Mouse (Mus musculus) limb, embryonic 11.5 days (tissue): ENCODE results near the gene Pcbp3. TPM values are rescaled to one million over a fixed set of nuclear protein-coding genes. Genes with fewer than 3 reads are reported as not detected.

Experiments
- ATAC-seq: fragments of 200-750 bp; cut with Nextera tagmentation; 2 replicates; pipeline ENCODE4 v1.8.0; 2017; ENCODE audit warnings: low read depth; ENCODE audit not compliant: insufficient number of reproducible peaks, low FRiP score, low TSS enrichment
- DNase-seq: peaks from one replicate; pipeline ENCODE4 v3.0.0-alpha.2; 2015; ENCODE audit warnings: low spot score
- H3K27ac ChIP-seq: fragments of 300-500 bp; sonication (generic); replicated peaks from 2 replicates; pipeline ENCODE4 v1.5.1; 2014; ENCODE audit warnings: low read depth, mild to moderate bottlenecking, low read length
- H3K27me3 ChIP-seq: fragments of 300-500 bp; sonication (generic); 2 replicates; pipeline ENCODE4 v1.6.1; 2014; ENCODE audit warnings: mild to moderate bottlenecking, low read length, mixed read lengths; ENCODE audit not compliant: control insufficient read depth, insufficient read depth
- H3K36me3 ChIP-seq: fragments of 300-500 bp; sonication (generic); 2 replicates; pipeline ENCODE4 v1.6.1; 2014; ENCODE audit warnings: mild to moderate bottlenecking, low read length, moderate library complexity, mixed read lengths; ENCODE audit not compliant: control insufficient read depth, insufficient read depth
- H3K4me1 ChIP-seq: fragments of 300-500 bp; sonication (generic); 2 replicates; pipeline ENCODE4 v1.6.1; 2014; ENCODE audit warnings: low read length, mixed read lengths; ENCODE audit not compliant: control insufficient read depth, insufficient read depth
- H3K4me2 ChIP-seq: fragments of 300-500 bp; sonication (generic); 2 replicates; pipeline ENCODE4 v1.6.1; 2014; ENCODE audit warnings: low read depth, mild to moderate bottlenecking, moderate library complexity; ENCODE audit not compliant: severe bottlenecking
- H3K4me3 ChIP-seq: fragments of 300-500 bp; sonication (generic); 2 replicates; pipeline ENCODE4 v1.5.1; 2014; ENCODE audit warnings: low read depth, low read length
- H3K9ac ChIP-seq: fragments of 300-500 bp; sonication (generic); 2 replicates; pipeline ENCODE4 v1.6.1; 2014; ENCODE audit warnings: mild to moderate bottlenecking, low read length
- H3K9me3 ChIP-seq: fragments of 300-500 bp; sonication (generic); 2 replicates; pipeline ENCODE4 v1.6.1; 2016; ENCODE audit warnings: low read length; ENCODE audit not compliant: control insufficient read depth
- WGBS: fragments of 180-500 bp; shearing (Covaris S2); extraction: QIAGEN DNeasy Blood & Tissue Kit; methylation state at CpG from one replicate; pipeline ENCODE4 v1.1.7; 2014; 5-methylcytosine and 5-hydroxymethylcytosine counted together
- polyA plus RNA-seq: library from polyadenylated mRNA; unstranded; fragments of >200 nt; fragmentation: Nextera tagmentation; extraction: Ambion mirVana; gene quantifications from 2 replicates; pipeline ENCODE4 v1.2.1, GENCODE M21; 2014

Pcbp3 gene
- polyA plus RNA-seq, 1 experiment from 2014 or later = 19.4 TPM

DNA sequence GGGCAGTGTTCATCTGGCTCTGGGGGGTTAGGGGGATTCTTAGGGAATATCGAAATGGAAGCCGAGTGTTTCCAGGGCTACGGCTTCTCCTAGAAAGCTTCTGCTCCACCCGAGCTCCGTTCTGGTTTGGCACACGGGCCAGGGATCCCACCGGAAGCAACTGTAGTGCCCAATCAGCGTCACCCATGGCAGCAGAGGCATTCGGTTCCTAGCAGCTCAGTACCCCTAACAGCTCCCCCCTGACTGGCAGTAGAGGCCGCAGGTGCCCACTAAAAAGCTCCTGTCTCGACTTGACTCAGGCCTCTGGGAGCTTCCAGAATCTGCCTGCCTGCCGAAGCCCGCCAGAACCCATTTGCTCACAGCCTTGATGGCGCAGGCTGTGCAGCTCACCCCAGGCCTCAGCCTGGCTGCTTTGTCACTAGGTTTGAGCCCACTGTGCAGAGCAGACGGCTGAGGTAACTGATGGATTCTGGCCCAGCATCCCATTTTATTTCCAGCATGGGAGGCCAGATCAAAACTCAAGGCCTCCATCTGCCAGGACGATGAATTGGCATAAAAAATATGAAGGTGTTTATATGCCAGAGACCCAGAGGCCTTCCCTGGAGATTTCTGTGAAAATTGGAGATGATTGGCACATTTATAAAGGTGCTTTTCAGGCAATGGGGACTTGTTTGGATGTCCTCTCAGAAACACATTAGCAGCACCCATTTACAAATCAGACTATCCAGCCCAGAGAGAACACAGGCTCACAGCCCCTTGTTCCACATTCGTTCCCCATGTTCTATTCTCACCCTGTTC lies 78.8 kb downstream of the Pcbp3 start:
- no peak overlapping the region for H3K4me3 ChIP-seq
- WGBS = 81% methylated on average over 17 of the region's 17 CpGs

DNA sequence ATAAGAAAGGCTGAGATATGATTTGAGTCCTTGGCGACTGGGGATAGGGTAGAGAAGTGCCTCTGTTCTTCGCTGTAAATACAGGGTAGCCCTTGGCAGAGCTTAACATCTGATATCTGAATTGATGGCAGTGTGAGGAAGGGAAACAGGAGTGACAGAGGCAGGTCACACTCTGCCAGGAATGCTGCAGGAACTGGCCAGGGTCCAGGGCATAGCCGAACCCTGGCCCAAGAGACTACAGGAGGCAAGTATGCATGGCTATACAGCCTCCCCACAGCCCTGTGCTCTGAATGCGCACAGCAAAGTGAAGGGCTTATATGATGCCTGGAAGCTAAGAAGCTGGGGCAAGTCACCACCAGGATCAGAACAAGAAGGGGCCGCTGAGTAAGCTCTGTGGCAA lies 79.8 kb downstream of the Pcbp3 start:
- WGBS = 77% methylated on average over 5 of the region's 5 CpGs
- ATAC-seq (no peak), DNase-seq (no peak)

More for the DNA sequence above, 78.8 kb downstream of the Pcbp3 start:
- Histone ChIP-seq H3K36me3 (no peaks in the 10 kb centered on the region), H3K4me2 (no peak overlapping the region), H3K9ac (no peak overlapping the region), H3K9me3 (no peaks in the 10 kb centered on the region), H3K27ac (no peak overlapping the region), H3K4me1 (no peaks in the 10 kb centered on the region), H3K27me3 (no peaks in the 10 kb centered on the region)
- ATAC-seq (no peak), DNase-seq (no peak)

DNA sequence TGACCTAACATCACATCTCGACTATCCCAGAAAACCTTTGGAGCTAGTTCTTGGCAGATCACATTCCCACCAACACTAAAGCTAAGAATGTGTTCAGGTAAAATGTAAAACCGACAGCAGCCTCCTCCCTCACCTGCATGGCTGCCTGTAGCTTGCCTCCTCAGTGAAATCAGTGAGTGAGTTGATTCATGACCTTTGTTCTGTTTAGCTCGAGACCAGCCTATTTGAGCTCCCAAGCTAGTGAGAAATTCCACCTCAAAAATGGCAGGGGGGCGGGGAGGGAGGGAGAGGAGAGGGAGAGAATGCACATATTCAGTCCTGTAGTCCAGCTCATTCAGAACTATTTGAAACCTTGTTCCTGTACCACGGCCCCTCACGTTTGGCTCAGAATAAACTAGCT lies 86.4 kb downstream of the Pcbp3 start:
- no peak for ATAC-seq
- H3K4me2 ChIP-seq = no peak overlapping the region
- no peak overlapping the region for H3K9ac ChIP-seq
- 73% methylated on average over 6 of the region's 6 CpGs for WGBS
- no peaks in the 10 kb centered on the region for H3K9me3 ChIP-seq
- H3K4me1 ChIP-seq = no peaks in the 10 kb centered on the region
- H3K27ac ChIP-seq = no peak overlapping the region
- no peak overlapping the region for H3K4me3 ChIP-seq
- H3K36me3 ChIP-seq = no peaks in the 10 kb centered on the region
- no peaks in the 10 kb centered on the region for H3K27me3 ChIP-seq
- DNase-seq = no peak

More for the DNA sequence above, 79.8 kb downstream of the Pcbp3 start:
- Histone ChIP-seq H3K36me3 (no peaks in the 10 kb centered on the region), H3K27me3 (no peaks in the 10 kb centered on the region), H3K4me2 (no peak overlapping the region), H3K9me3 (no peaks in the 10 kb centered on the region), H3K27ac (no peak overlapping the region), H3K4me3 (no peak overlapping the region), H3K4me1 (no peaks in the 10 kb centered on the region), H3K9ac (no peak overlapping the region)

DNA sequence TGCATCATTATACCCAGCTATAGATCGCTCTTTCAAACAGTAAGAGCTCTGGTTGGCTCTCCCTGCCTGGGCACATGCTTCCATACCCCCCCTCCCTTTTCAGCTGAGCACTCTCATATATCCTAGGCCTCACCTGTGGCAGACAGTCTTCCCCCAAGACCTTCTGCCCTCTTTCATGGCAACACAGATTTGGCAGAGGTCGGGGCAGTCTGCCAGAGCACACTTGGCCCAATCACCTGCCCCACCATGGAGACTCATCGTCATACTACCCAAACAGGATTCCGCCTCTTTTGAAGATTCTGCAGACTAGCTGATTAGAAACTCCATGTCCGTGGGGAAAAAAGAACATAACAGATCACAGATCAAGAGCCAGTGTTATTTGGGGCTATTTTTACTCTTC lies 86.8 kb downstream of the Pcbp3 start:
- Histone ChIP-seq H3K4me3 (no peak overlapping the region), H3K9ac (no peak overlapping the region), H3K27me3 (no peaks in the 10 kb centered on the region), H3K4me1 (no peaks in the 10 kb centered on the region), H3K4me2 (no peak overlapping the region), H3K9me3 (no peaks in the 10 kb centered on the region), H3K27ac (no peak overlapping the region), H3K36me3 (no peaks in the 10 kb centered on the region)
- WGBS = 92% methylated on average over 5 of the region's 5 CpGs
- DNase-seq (no peak), ATAC-seq (no peak)

DNA sequence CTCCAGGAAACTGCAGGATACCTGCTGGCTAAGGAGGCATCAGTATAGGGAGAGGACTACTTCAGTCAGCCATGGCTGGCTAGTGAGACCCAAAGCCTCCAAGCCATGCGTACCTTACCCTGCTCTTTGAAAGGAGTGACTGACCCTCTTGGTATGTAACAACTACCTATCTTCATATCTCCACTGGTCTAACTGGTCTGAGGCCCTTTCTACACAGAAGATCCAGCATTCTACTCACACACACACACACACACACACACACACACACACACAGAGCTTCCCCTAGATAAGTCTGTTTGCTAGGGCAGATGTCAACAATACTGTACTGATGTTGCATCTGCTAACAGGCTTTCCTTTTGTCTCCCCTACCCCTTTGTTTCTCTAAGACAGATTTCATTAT lies 87.3 kb downstream of the Pcbp3 start:
- H3K27ac ChIP-seq = no peak overlapping the region
- no peak for DNase-seq
- no peak overlapping the region for H3K4me2 ChIP-seq
- no peaks in the 10 kb centered on the region for H3K36me3 ChIP-seq
- no peaks in the 10 kb centered on the region for H3K4me1 ChIP-seq
- H3K4me3 ChIP-seq = no peak overlapping the region
- no peak for ATAC-seq
- WGBS = 87% methylated on average over 1 of the region's 1 CpGs
- H3K9me3 ChIP-seq = no peaks in the 10 kb centered on the region
- no peak overlapping the region for H3K9ac ChIP-seq
- no peaks in the 10 kb centered on the region for H3K27me3 ChIP-seq

DNA sequence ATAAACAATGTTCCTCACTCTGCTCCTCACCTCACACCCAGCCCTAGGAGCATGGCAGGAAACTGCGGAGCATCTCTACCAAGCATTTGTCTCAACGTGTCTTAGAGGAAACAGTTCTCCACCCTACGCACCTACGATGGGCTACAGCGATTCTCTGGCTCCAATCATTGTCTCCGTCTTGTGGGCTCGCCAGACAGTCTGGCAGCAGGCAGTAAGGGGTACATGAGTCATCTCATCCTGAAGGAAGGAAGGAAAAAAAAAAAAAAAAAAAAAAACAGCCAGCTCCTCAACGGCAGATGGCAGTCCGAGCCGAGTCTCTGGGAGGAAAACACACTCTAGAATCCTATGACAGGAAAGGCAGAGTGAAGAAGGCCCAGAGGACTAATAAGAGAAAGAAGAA lies 87.7 kb downstream of the Pcbp3 start:
- Histone ChIP-seq H3K9ac (no peak overlapping the region), H3K4me1 (no peaks in the 10 kb centered on the region), H3K9me3 (no peaks in the 10 kb centered on the region), H3K27ac (no peak overlapping the region), H3K4me2 (no peak overlapping the region), H3K36me3 (no peaks in the 10 kb centered on the region), H3K27me3 (no peaks in the 10 kb centered on the region), H3K4me3 (no peak overlapping the region)
- whole genome bisulfite sequencing = 84% methylated on average over 10 of the region's 10 CpGs
- DNase-seq (no peak), ATAC-seq (no peak)

DNA sequence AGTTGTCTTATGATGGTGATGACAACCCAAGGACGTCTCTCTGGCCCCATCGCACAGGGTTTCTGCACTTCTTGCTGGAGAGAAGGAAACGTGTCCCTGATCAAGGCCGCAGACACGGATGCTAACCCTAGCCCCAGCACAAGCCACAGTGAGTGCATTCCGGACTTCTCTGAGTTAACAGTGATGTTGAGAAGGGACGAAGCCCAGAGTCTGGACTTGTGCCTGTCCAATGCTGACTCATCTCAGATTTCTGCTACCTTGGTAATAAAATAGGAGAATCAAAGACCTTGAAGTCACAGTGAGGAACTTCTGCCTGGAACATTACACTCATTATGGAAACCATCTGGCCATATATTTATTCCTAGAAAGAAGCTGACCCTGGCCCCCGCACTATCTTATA lies 89.0 kb downstream of the Pcbp3 start:
- H3K4me2 ChIP-seq = no peak overlapping the region
- no peak for DNase-seq
- no peaks in the 10 kb centered on the region for H3K4me1 ChIP-seq
- 81% methylated on average over 8 of the region's 8 CpGs for WGBS
- no peaks in the 10 kb centered on the region for H3K9me3 ChIP-seq
- H3K4me3 ChIP-seq = no peak overlapping the region
- H3K27me3 ChIP-seq = no peaks in the 10 kb centered on the region
- no peaks in the 10 kb centered on the region for H3K36me3 ChIP-seq
- H3K27ac ChIP-seq = no peak overlapping the region
- ATAC-seq = no peak
- no peak overlapping the region for H3K9ac ChIP-seq

DNA sequence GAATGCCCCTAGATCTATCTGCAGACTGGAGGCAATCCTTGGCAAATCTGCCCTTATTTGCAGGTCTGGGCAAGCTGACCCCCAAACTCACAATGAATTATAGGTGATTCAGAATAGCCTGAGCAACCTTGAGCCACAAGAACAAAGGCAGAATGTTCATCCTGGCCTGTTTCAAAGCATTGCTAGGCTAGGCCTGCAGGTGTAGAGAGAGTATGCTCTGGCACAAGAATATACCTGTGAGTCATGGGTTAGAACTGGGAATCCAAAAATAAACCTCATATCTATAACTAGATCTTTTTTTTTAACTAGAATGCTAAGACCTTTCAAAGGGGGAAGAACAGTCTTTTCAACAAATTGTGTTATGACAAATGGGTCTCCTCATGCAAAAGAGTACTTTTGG lies 95.8 kb downstream of the Pcbp3 start:
- no peaks in the 10 kb centered on the region for H3K4me1 ChIP-seq
- no peak overlapping the region for H3K4me2 ChIP-seq
- H3K9ac ChIP-seq = no peak overlapping the region
- H3K36me3 ChIP-seq = no peaks in the 10 kb centered on the region
- no peak overlapping the region for H3K27ac ChIP-seq
- no peaks in the 10 kb centered on the region for H3K9me3 ChIP-seq
- H3K27me3 ChIP-seq = no peaks in the 10 kb centered on the region
- ATAC-seq (no peak), DNase-seq (no peak)
- H3K4me3 ChIP-seq = no peak overlapping the region

DNA sequence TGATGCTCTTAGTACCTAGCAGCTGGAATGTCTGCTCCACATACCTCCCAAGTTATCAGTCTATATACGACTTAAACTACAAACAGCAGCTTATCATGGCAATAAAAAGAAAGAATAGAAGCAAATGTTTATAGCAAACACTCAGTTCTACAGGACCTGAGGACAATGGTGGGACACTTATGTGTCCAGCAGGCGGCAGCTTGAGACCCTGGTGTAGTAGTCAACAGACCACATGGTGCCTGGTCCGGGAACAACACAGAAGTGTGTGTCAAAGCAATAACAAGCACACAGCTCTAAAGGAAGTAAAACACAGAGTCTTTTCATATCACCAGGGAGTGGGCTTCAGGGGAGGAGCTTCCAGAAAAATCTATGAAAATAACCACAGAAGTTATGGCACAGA lies 100.7 kb downstream of the Pcbp3 start:
- ATAC-seq = no peak
- H3K4me1 ChIP-seq = no peaks in the 10 kb centered on the region
- H3K27me3 ChIP-seq = no peaks in the 10 kb centered on the region
- H3K27ac ChIP-seq = no peak overlapping the region
- no peak overlapping the region for H3K4me2 ChIP-seq
- DNase-seq = no peak
- WGBS = 76% methylated on average over 3 of the region's 3 CpGs
- H3K9ac ChIP-seq = no peak overlapping the region
- no peaks in the 10 kb centered on the region for H3K9me3 ChIP-seq
- H3K4me3 ChIP-seq = no peak overlapping the region
- no peaks in the 10 kb centered on the region for H3K36me3 ChIP-seq
